Mouse (Mus musculus): ENCODE data around the gene Wee2.

- TF ChIP-seq CTCF (IDR thresholded peaks at IDR 0.05; ENCODE audit: borderline replicate concordance, extremely low read depth, insufficient read depth, insufficient read length) (no peak), POLR2A (IDR thresholded peaks at IDR 0.05; ENCODE audit: borderline replicate concordance, extremely low read depth, insufficient read depth, insufficient read length, poor library complexity, severe bottlenecking) (no peak)
These were observed 54.3 kb downstream of the Wee2 start, which contains the start of gene Tas2r108 for GRCm38 (mm10) chr6:40493229-40493628.
